Mouse (Mus musculus) kidney, adult 9 months (tissue): ENCODE measurements around the gene Cyp3a25.

Experiments
- DNase-seq: peaks from one replicate; pipeline ENCODE4 v3.0.0; 2022

Gene Cyp3a25

GRCm38 (mm10) chr5:146009509-146009908 lies at the start of gene Cyp3a25:
Cyp3a25 (minus strand) TSS chr5:146009618.
- DNase-seq: peak; percentile 43

GRCm38 (mm10) chr5:146021136-146021535 lies 11.7 kb upstream of the Cyp3a25 start:
- DNase-seq: peak; percentile 3

DNA sequence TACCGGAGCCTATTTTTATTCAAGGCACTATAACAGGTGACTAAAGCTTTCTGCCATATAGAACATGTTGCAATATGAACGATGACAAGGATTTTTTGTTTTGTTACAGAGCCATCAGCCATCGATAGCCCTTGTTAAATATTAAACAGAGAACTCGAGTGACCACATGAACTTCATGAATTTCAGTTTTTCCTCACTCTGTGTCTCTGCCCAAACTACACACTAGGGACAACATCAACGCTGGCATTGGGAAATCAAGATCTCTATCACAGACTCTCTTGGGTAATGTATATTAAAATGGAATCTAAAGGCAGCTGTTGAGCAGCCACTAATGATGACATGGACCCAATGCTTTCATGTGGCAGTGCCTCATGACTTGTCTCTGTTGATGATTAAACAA lies 8.9 kb upstream of the Cyp3a25 start:
- no peak for DNase-seq

DNA sequence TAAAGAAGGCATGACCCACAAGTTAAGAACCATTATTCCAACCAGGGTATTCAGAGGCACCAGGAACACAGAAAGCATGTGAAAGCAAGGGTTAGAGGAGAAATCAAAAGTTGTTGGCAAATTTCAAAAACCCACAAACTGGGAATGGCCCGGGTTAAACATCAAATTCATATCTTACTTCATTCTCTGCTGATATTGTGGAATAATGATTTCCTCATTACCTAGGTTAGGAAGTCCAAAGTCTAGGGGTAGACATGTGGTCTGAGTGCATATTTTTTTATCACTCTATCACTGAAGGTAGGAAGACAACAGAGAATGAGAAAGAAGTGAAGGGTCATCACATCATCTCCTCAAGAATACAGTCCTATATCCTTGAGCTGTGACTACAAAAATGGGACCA lies 1.8 kb upstream of the Cyp3a25 start:
- DNase-seq: no peak

GRCm38 (mm10) chr5:145967080-145967479 lies 42.3 kb downstream of the Cyp3a25 start:
- peak; percentile 26 for DNase-seq
